Comparison of ENCODE assay signal across 13 mouse cellular contexts in the genomic region with DNA sequence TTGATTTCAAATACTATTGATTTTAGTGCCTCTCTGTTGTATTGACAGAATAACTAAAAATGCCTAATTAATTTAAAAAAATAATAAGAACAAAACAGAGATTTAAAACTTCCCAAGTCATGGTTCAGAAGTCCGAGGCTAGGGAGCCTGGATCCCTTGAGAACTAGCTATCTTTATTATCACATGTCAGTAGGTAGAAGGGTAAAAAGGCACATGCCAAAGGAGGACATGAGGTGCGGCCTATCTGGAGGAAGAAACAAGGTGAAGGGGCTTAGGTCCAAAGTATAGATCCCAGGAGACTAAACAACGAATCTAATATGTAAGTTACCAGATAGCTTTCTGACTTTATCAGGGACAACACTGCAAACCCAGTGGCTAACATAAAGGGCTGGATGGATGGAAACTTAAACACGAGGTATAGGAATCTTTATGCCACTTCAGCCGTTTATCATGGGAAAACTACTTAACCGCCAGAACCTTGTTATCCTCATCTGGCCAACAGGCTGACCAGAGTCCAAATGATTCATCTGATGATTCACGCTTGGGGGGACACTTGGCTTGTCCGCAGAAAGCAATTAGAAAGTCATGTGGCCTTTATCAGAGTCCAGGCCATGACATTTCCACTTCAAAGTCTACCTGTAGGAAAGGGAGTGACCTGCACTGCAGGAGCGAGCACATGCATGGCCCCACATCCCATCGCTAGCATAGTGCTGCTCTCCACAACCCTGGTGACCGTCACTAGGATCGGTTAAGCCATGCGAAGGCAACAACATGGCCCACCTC. TPM values are rescaled to one million over a fixed set of nuclear protein-coding genes. Genes with fewer than 3 reads are reported as not detected.
A peak's percentile ranks its signal among the peaks of the same experiment; 100 is the strongest.
DNase-seq lines count a peak whose midpoint lies in the region; ATAC-seq and TF ChIP-seq lines count a peak whose summit lies in the region.
"Had no signal": no experiment of that assay in that cellular context is flagged by ENCODE, and none has a peak within 500 bp of the region (broad histone marks: within the 10 kb centered on the region; RNA-seq: fewer than 3 reads in every experiment).

No protein-coding gene starts in this region.

- ATAC-seq in liver, postnatal 0 days, result peak; percentile 55
- no peak for ATAC-seq in liver, embryonic 11.5 days (replicated peaks; ENCODE audit: low FRiP score)
- ATAC-seq in intestine, embryonic 15.5 days, result peak; percentile 79
- ATAC-seq in stomach, postnatal 0 days (ENCODE audit: low FRiP score, low TSS enrichment), result peak; percentile 86
- ATAC-seq: forebrain, embryonic 16.5 days had no signal

- no peak overlapping the region for H3K9ac ChIP-seq in liver, postnatal 0 days (replicated peaks)
- no peak overlapping the region for H3K9ac ChIP-seq in liver, embryonic 11.5 days (ENCODE audit: low read depth, low read length)
- no peak overlapping the region for H3K9ac ChIP-seq in intestine, embryonic 15.5 days
- no peak overlapping the region for H3K9ac ChIP-seq in stomach, postnatal 0 days (ENCODE audit: low read length)
- H3K9ac ChIP-seq: hindbrain, embryonic 12.5 days; lung, embryonic 15.5 days; midbrain, embryonic 12.5 days had no signal

- TF ChIP-seq EP300 in liver, postnatal 0 days (IDR thresholded peaks at IDR 0.05; ENCODE audit: low read depth), result no peak
- TF ChIP-seq EP300 in stomach, postnatal 0 days (optimal IDR thresholded peaks at IDR 0.05), result no peak

- no peaks in the 10 kb centered on the region for H3K27me3 ChIP-seq in liver, postnatal 0 days (ENCODE audit: insufficient read depth, low read length)
- no peaks in the 10 kb centered on the region for H3K27me3 ChIP-seq in liver, embryonic 11.5 days (replicated peaks; ENCODE audit: control insufficient read depth, insufficient read depth, low read length)
- H3K27me3 ChIP-seq in intestine, embryonic 15.5 days (replicated peaks), result no peaks in the 10 kb centered on the region
- H3K27me3 ChIP-seq in stomach, postnatal 0 days (ENCODE audit: control insufficient read depth, insufficient read depth, low read length), result no peaks in the 10 kb centered on the region
- H3K27me3 ChIP-seq: hindbrain, embryonic 12.5 days; lung, embryonic 15.5 days; midbrain, embryonic 12.5 days had no signal

- WGBS in liver, postnatal 0 days (ENCODE audit: insufficient replicate concordance), result 76% methylated on average over 13 of the region's 13 CpGs
- WGBS in liver, embryonic 11.5 days, result 89% methylated on average over 13 of the region's 13 CpGs
- 81% methylated on average over 13 of the region's 13 CpGs for WGBS in intestine, embryonic 15.5 days
- 82% methylated on average over 13 of the region's 13 CpGs for WGBS in stomach, postnatal 0 days

- DNase-seq in adrenal gland, adult (ENCODE audit: inconsistent age in 2 of 2, low spot score in 1 of 2), result peak; percentile 85 to 94
- DNase-seq in adrenal gland, postnatal 4 days (ENCODE audit: low spot score in 2 of 2), result no peak
- peak; percentile 14 for DNase-seq in liver, postnatal 0 days
- DNase-seq in liver, embryonic 11.5 days (ENCODE audit: low spot score), result no peak
- DNase-seq in stomach, postnatal 0 days (ENCODE audit: low spot score), result peak; percentile 24
- DNase-seq in lung, postnatal 14 days, result no peak
- DNase-seq in embryo, embryonic 11 days, result no peak
- DNase-seq: right cerebral cortex, postnatal 4 days had no signal

- peak overlapping the region; percentile 72 for H3K27ac ChIP-seq in liver, postnatal 0 days (ENCODE audit: low read depth)
- H3K27ac ChIP-seq in liver, embryonic 11.5 days (ENCODE audit: low read depth, low read length), result no peak overlapping the region
- H3K27ac ChIP-seq in intestine, embryonic 15.5 days, result no peak overlapping the region
- no peak overlapping the region for H3K27ac ChIP-seq in stomach, postnatal 0 days (replicated peaks)
- H3K27ac ChIP-seq: hindbrain, embryonic 12.5 days; lung, embryonic 15.5 days; midbrain, embryonic 12.5 days had no signal

- no peak for TF ChIP-seq CTCF in liver, postnatal 0 days (IDR thresholded peaks at IDR 0.05; ENCODE audit: low read depth)
- no peak for TF ChIP-seq CTCF in stomach, postnatal 0 days (IDR thresholded peaks at IDR 0.05; ENCODE audit: low read depth)

- H3K36me3 ChIP-seq in liver, postnatal 0 days (replicated peaks; ENCODE audit: insufficient read depth, low read length), result peaks cover 19% of the 10 kb centered on the region; the same call in 1 of the 2 replicates
- peaks cover 11% of the 10 kb centered on the region; the same call in 1 of the 2 replicates for H3K36me3 ChIP-seq in liver, embryonic 11.5 days (ENCODE audit: control insufficient read depth, insufficient read depth, low read length)
- H3K36me3 ChIP-seq in intestine, embryonic 15.5 days, result no peaks in the 10 kb centered on the region
- no peaks in the 10 kb centered on the region for H3K36me3 ChIP-seq in stomach, postnatal 0 days (ENCODE audit: control insufficient read depth, insufficient read depth, low read length)
- H3K36me3 ChIP-seq: hindbrain, embryonic 12.5 days had no signal

- H3K4me3 ChIP-seq in liver, postnatal 0 days (ENCODE audit: low read depth, low read length), result no peak overlapping the region
- H3K4me3 ChIP-seq in liver, embryonic 11.5 days (ENCODE audit: low read depth, low read length), result no peak overlapping the region
- no peak overlapping the region for H3K4me3 ChIP-seq in intestine, embryonic 15.5 days (replicated peaks)
- no peak overlapping the region for H3K4me3 ChIP-seq in stomach, postnatal 0 days (ENCODE audit: low read depth, low read length)
- H3K4me3 ChIP-seq: hindbrain, embryonic 12.5 days; lung, embryonic 15.5 days; midbrain, embryonic 12.5 days had no signal

- H3K4me1 ChIP-seq in liver, postnatal 0 days (ENCODE audit: insufficient read depth), result peaks cover 40% of the 10 kb centered on the region
- H3K4me1 ChIP-seq in liver, embryonic 11.5 days (replicated peaks; ENCODE audit: control insufficient read depth, insufficient read depth, low read length), result peaks cover 10% of the 10 kb centered on the region; the same call in 1 of the 2 replicates
- H3K4me1 ChIP-seq in intestine, embryonic 15.5 days (replicated peaks), result no peaks in the 10 kb centered on the region
- no peaks in the 10 kb centered on the region for H3K4me1 ChIP-seq in stomach, postnatal 0 days (replicated peaks; ENCODE audit: control insufficient read depth, insufficient read depth)
- H3K4me1 ChIP-seq: hindbrain, embryonic 12.5 days; lung, embryonic 15.5 days; midbrain, embryonic 12.5 days had no signal

- no peaks in the 10 kb centered on the region for H3K9me3 ChIP-seq in liver, postnatal 0 days (ENCODE audit: low read length)
- H3K9me3 ChIP-seq in liver, embryonic 11.5 days (ENCODE audit: control insufficient read depth, low read length), result no peaks in the 10 kb centered on the region
- H3K9me3 ChIP-seq in intestine, embryonic 15.5 days, result no peaks in the 10 kb centered on the region
- no peaks in the 10 kb centered on the region for H3K9me3 ChIP-seq in stomach, postnatal 0 days (ENCODE audit: control insufficient read depth, low read length)
- H3K9me3 ChIP-seq: hindbrain, embryonic 12.5 days; lung, embryonic 15.5 days; midbrain, embryonic 12.5 days had no signal

- no peak overlapping the region for H3K4me2 ChIP-seq in liver, postnatal 0 days (ENCODE audit: low read depth, low read length)
- no peak overlapping the region for H3K4me2 ChIP-seq in liver, embryonic 11.5 days
- H3K4me2 ChIP-seq in intestine, embryonic 15.5 days (replicated peaks), result no peak overlapping the region
- no peak overlapping the region for H3K4me2 ChIP-seq in stomach, postnatal 0 days (replicated peaks; ENCODE audit: low read depth)
- H3K4me2 ChIP-seq: hindbrain, embryonic 12.5 days; lung, embryonic 15.5 days; midbrain, embryonic 12.5 days had no signal

RNA-seq across cellular contexts. Expression of a gene that starts 9.3 kb away (rescaled TPM):
- total RNA-seq in adrenal gland, postnatal 4 days (2021), result 100 to 1,000 TPM; 118 to 120 TPM
- 139 and 144 TPM in 2 replicates for polyA plus RNA-seq in liver, postnatal 0 days (2015; fragmentation: Nextera tagmentation; extraction: Ambion mirVana)
- polyA plus RNA-seq in liver, embryonic 11.5 days (2014; fragmentation: Nextera tagmentation; extraction: Ambion mirVana), result 48.2 and 53.6 TPM in 2 replicates
- 30.7 and 34.9 TPM in 2 replicates for polyA plus RNA-seq in intestine, embryonic 15.5 days (2015; fragmentation: Nextera tagmentation; extraction: Ambion mirVana)
- polyA plus RNA-seq in stomach, postnatal 0 days (2015; fragmentation: Nextera tagmentation; extraction: Ambion mirVana), result 18.1 and 19.1 TPM in 2 replicates

RNA-seq across cellular contexts. Expression of a gene that starts 32.5 kb away (rescaled TPM):
- 1 to 10 TPM; 4.2 to 5.5 TPM for total RNA-seq in adrenal gland, postnatal 4 days (2021)
- 3.5 and 3.7 TPM in 2 replicates for polyA plus RNA-seq in liver, postnatal 0 days (2015; fragmentation: Nextera tagmentation; extraction: Ambion mirVana)
- polyA plus RNA-seq in liver, embryonic 11.5 days (2014; fragmentation: Nextera tagmentation; extraction: Ambion mirVana), result 5.2 and 5.8 TPM in 2 replicates
- polyA plus RNA-seq in intestine, embryonic 15.5 days (2015; fragmentation: Nextera tagmentation; extraction: Ambion mirVana), result 6.3 and 6.7 TPM in 2 replicates
- polyA plus RNA-seq in stomach, postnatal 0 days (2015; fragmentation: Nextera tagmentation; extraction: Ambion mirVana), result 2.3 and 2.5 TPM in 2 replicates

RNA-seq across cellular contexts. Expression of a gene that starts 43.0 kb away (rescaled TPM):
- not detected for total RNA-seq in adrenal gland, postnatal 4 days (2021)
- 0.07 TPM in 1 of 2 replicates, not detected in the other for polyA plus RNA-seq in liver, postnatal 0 days (2015; fragmentation: Nextera tagmentation; extraction: Ambion mirVana)
- polyA plus RNA-seq in liver, embryonic 11.5 days (2014; fragmentation: Nextera tagmentation; extraction: Ambion mirVana), result 0.82 and 1.5 TPM in 2 replicates
- 3.2 and 4.2 TPM in 2 replicates for polyA plus RNA-seq in intestine, embryonic 15.5 days (2015; fragmentation: Nextera tagmentation; extraction: Ambion mirVana)
- polyA plus RNA-seq in stomach, postnatal 0 days (2015; fragmentation: Nextera tagmentation; extraction: Ambion mirVana), result 3.7 and 4.6 TPM in 2 replicates

Comparison
In these comparisons a context has a peak if more than half of its experiments do, and no peak if none do; other contexts are left out.
1. DNase-seq: peak in adrenal gland, adult (2 of 2), liver, postnatal 0 days (single experiment) and stomach, postnatal 0 days (single experiment); none in adrenal gland, postnatal 4 days (0 of 2), liver, embryonic 11.5 days (single experiment), lung, postnatal 14 days (single experiment) and embryo, embryonic 11 days (single experiment).